Mouse (Mus musculus) midbrain, embryonic 16.5 days (tissue): Measurements from ENCODE around the gene Uchl4. TPM values are rescaled to one million over a fixed set of nuclear protein-coding genes. Genes with fewer than 3 reads are reported as not detected.
"Not testable (repeated sequence)": the region's sequence is repeated elsewhere in the genome, so short reads cannot be mapped to it uniquely, and the experiment has no call there.

Experiments
- ATAC-seq: fragments of 200-750 bp; cut with Nextera tagmentation; 2 replicates; pipeline ENCODE4 v1.8.0; 2017; ENCODE audit warnings: moderate TSS enrichment
- H3K27ac ChIP-seq: fragments of 300-500 bp; sonication (generic); 2 replicates; pipeline ENCODE4 v1.5.1; 2014; ENCODE audit warnings: mild to moderate bottlenecking, low read length, mixed read lengths
- H3K27me3 ChIP-seq: fragments of 300-500 bp; sonication (generic); 2 replicates; pipeline ENCODE4 v1.6.1; 2014; ENCODE audit warnings: low read depth, low read length, mixed read lengths; ENCODE audit not compliant: control insufficient read depth, insufficient read depth
- H3K36me3 ChIP-seq: fragments of 300-500 bp; sonication (generic); 2 replicates; pipeline ENCODE4 v1.6.1; 2014; ENCODE audit warnings: mild to moderate bottlenecking, low read length, moderate library complexity, mixed read lengths; ENCODE audit not compliant: control insufficient read depth, insufficient read depth
- H3K4me1 ChIP-seq: fragments of 300-500 bp; sonication (generic); 2 replicates; pipeline ENCODE4 v1.6.1; 2014; ENCODE audit warnings: mild to moderate bottlenecking, low read length, mixed read lengths; ENCODE audit not compliant: control insufficient read depth, insufficient read depth
- H3K4me2 ChIP-seq: fragments of 300-500 bp; sonication (generic); 2 replicates; pipeline ENCODE4 v1.6.1; 2014; ENCODE audit warnings: mild to moderate bottlenecking, low read length, mixed read lengths
- H3K4me3 ChIP-seq: fragments of 300-500 bp; sonication (generic); 2 replicates; pipeline ENCODE4 v1.5.1; 2014; ENCODE audit warnings: low read depth, mild to moderate bottlenecking, low read length, moderate library complexity, mixed read lengths
- H3K9ac ChIP-seq: fragments of 300-500 bp; sonication (generic); 2 replicates; pipeline ENCODE4 v1.6.1; 2014; ENCODE audit warnings: low read depth, low read length, mixed read lengths
- H3K9me3 ChIP-seq: fragments of 300-500 bp; sonication (generic); replicated peaks from 2 replicates; pipeline ENCODE4 v1.6.1; 2014; ENCODE audit warnings: mild to moderate bottlenecking, low read length, mixed read lengths; ENCODE audit not compliant: control insufficient read depth, poor library complexity, severe bottlenecking
- WGBS: fragments of 180-500 bp; shearing (Covaris S2); extraction: QIAGEN DNeasy Blood & Tissue Kit; methylation state at CpG from one replicate; pipeline ENCODE4 v1.1.7; 2014; 5-methylcytosine and 5-hydroxymethylcytosine counted together
- polyA plus RNA-seq: library from polyadenylated mRNA; unstranded; fragments of >200 nt; fragmentation: Nextera tagmentation; extraction: Ambion mirVana; gene quantifications from 2 replicates; pipeline ENCODE4 v1.2.1, GENCODE M21; 2015

The Uchl4 gene
- polyA plus RNA-seq, result 2.7 and 2.9 TPM in 2 replicates

DNA sequence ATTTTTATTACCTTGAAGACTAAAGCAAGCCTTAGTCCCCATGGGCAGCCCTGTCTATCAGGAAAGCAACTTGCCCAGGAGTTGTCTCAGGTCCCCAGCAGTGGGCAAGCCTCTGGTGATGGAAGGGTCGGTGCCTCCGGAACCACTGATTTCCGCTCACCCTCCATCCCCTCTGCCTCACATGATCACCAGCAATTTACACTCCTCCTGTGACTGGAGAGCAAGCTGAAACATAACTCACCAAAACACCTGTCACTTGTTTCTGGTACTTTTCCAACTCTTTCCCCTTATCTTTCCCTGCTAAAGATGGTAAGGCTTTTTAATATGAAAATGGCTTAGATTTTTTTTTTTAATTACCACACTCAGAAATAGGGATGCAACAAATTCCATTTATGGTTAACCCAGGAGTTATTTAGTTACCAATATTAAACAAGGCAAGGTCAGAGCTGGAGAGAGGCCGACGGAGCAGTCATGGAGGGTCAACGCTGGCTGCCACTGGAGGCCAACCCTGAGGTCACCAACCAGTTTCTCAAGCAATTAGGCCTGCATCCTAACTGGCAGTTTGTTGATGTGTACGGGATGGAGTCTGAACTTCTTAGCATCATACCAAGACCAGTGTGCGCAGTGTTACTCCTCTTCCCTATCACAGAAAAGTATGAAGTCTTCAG, at the start of gene Uchl4:
Uchl4 (plus strand) TSS at position 434 of the 668 bp plus-strand sequence.
- WGBS, result 93% methylated on average over 8 of the region's 8 CpGs
- Histone ChIP-seq H3K9me3 (no peaks in the 10 kb centered on the region), H3K4me1 (peaks cover 4% of the 10 kb centered on the region; the same call in 1 of the 2 replicates), H3K9ac (no peak within 1 kb of the TSS), H3K36me3 (no peaks in the 10 kb centered on the region), H3K27me3 (no peaks in the 10 kb centered on the region), H3K4me3 (no peak within 1 kb of the TSS), H3K27ac (no peak within 1 kb of the TSS), H3K4me2 (no peak within 1 kb of the TSS)
- ATAC-seq, result no peak

DNA sequence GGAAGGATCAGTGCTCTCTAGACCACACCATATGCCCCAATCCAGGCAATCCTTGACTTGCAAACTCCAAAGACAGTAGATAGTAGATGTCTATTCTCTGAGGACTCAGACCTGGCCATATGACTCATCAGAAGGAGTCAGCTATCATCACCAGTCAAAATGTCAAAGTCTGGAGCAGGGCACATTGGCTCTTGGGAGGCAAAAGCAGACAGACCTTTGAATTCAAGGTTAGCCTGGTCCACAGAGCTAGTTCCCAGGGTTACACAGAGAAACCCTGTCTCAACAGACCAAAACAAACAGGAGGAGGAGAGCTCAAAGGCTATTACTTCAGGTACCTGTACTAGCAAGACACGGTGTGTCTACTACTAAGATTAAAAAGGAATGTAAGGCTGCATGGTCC, 41.1 kb upstream of the Uchl4 start:
- no peaks in the 10 kb centered on the region for H3K27me3 ChIP-seq
- no peak for ATAC-seq
- H3K9me3 ChIP-seq, result no peaks in the 10 kb centered on the region
- no peak overlapping the region for H3K27ac ChIP-seq
- WGBS, result 100% methylated on average over 1 of the region's 1 CpGs
- H3K4me1 ChIP-seq, result no peaks in the 10 kb centered on the region
- H3K9ac ChIP-seq, result no peak overlapping the region
- no peak overlapping the region for H3K4me2 ChIP-seq
- H3K4me3 ChIP-seq, result no peak overlapping the region
- peaks cover 15% of the 10 kb centered on the region for H3K36me3 ChIP-seq

DNA sequence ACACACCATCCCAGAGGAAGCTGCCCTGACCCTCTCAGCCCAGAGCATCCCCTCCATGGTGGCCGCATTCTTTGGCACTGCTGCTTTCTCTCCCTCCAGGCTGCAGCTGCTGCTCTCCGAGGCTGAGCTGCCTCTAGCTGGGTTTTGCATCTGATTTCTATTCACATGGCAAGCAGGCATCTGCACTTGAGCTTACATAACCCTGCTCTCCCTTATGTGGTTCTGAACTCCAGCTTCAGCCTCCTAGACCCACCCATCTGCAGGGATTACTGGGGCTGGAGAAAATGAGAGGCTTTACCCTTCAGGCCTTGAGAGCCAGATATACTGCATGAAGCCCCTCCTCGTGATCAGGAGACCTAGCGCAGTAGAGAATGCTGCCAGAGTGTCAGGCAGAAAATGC, 39.4 kb upstream of the Uchl4 start:
- Histone ChIP-seq H3K27me3 (no peaks in the 10 kb centered on the region), H3K9me3 (no peaks in the 10 kb centered on the region), H3K4me3 (no peak overlapping the region), H3K9ac (no peak overlapping the region), H3K4me2 (no peak overlapping the region), H3K36me3 (peaks cover 9% of the 10 kb centered on the region; the same call in 1 of the 2 replicates), H3K27ac (no peak overlapping the region), H3K4me1 (no peaks in the 10 kb centered on the region)
- ATAC-seq, result no peak
- 77% methylated on average over 4 of the region's 4 CpGs for WGBS

DNA sequence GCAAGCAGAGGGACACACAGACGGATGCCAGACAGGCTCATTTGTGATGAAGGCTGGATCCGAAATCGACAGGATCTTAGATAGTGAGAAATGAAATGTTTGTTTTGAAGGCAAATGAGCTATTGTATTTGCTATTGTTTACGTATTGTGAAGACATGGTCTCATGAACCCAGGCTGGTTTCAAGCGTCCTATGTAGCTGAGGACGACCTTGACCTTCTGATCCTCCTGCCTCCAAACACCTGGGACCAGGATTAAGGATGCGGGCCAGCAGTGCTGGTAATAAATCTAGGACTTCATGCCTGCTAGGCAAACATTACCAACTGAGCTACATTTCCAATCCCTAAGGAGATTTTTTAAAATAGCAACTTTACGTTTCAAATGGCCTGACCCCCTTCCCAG, 37.5 kb upstream of the Uchl4 start:
- H3K9ac ChIP-seq, result no peak overlapping the region
- no peaks in the 10 kb centered on the region for H3K4me1 ChIP-seq
- H3K27ac ChIP-seq, result no peak overlapping the region
- H3K36me3 ChIP-seq, result 0 out of 2 replicates have a peak, but pooled peaks cover under 1% of the 10 kb centered on the region
- H3K4me2 ChIP-seq, result no peak overlapping the region
- no peak overlapping the region for H3K4me3 ChIP-seq
- WGBS, result 88% methylated on average over 8 of the region's 8 CpGs
- no peaks in the 10 kb centered on the region for H3K9me3 ChIP-seq
- no peak for ATAC-seq
- no peaks in the 10 kb centered on the region for H3K27me3 ChIP-seq

DNA sequence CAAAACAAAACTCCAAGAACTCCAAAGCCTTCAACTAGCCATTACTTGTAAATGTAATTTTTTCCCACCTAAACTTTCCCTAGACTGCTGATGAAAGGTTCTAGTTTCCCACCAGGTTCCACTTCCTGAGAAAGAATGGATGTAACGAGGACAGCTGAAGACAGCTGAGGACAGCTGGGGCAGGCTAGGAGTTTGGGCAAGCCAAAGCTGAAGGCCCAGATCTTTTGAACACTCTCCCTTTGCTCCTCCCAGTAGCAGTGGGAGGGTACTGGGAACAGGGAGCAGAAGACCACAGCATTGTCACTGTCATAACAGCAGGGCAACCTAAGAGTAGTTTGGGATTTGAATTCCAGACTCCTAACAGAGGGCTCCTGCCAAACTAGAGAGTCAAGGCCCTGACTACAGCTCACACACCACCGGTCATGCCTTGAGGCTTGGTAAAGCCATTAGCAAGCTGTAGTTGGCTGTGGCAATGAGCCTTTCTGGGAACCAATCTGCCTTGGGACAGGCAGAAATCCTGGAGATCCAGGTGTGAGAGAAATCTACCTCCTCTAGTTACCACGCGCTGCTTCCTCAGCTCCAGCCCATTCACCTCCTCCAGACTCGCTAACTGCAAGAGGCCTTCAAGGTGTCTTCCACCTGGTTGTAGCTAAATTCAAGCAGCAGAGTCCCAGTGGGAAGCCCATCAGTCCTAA, 36.8 kb upstream of the Uchl4 start:
- no peak for ATAC-seq
- 90% methylated on average over 5 of the region's 5 CpGs for WGBS

DNA sequence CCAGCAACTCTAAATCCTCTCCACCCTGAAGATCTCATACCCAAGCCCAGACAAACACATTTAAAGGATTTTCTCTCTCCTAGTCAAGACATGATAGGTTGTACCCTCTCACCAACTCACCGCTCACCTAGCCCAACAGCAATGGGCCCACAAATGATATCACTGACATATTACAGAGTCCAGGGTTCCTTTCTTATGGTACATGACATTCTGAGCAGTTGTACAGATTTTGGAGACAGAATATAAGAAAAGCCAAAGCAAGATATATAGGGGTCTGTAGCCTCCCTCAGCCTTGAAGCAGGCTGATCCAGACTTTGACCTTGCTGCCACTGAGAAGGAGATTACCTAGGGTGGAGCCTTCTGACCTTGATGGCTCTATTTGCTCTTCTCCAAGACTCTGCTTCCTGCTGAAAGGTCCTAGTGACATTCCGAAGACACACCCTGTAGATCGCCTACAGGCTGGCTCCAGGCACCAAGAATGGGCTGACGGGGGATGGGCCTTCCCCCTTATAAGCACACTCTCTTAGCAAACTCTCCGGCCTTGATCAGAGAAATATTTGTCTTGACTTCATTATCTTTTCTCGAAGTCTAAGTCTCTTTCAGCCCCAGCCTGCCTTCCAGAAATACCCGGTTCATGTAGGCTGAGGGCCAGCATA, 36.1 kb upstream of the Uchl4 start:
- H3K36me3 ChIP-seq, H3K9me3 ChIP-seq: not testable (repeated sequence)

More for the DNA sequence above, 36.8 kb upstream of the Uchl4 start:
- Histone ChIP-seq H3K27me3 (no peaks in the 10 kb centered on the region), H3K9ac (no peak overlapping the region), H3K4me2 (no peak overlapping the region), H3K4me3 (no peak overlapping the region), H3K36me3 (no peaks in the 10 kb centered on the region), H3K4me1 (no peaks in the 10 kb centered on the region), H3K27ac (no peak overlapping the region), H3K9me3 (no peaks in the 10 kb centered on the region)

DNA sequence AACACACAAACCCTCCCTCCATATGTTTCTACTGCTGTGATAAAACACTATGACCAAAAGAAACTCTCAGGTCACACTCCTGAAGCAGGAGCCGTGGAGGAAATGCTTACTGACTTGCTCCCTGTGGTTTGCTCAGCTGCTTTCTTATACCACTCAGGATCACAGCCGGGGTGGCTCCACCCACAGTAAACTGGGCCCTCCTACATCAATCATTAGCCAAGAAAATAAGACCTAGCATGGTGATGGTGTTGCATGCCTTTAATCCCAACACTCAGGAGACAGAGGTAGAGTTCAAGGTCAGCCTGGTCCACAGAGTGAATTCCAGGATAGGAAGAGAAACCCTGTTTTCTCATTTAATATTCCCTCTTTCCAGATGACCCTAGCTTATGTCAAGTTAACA, 35.1 kb upstream of the Uchl4 start:
- Histone ChIP-seq H3K27me3 (no peaks in the 10 kb centered on the region), H3K9ac (no peak overlapping the region), H3K4me3 (no peak overlapping the region), H3K4me2 (no peak overlapping the region), H3K4me1 (no peaks in the 10 kb centered on the region), H3K9me3 (no peaks in the 10 kb centered on the region), H3K36me3 (no peaks in the 10 kb centered on the region; the same call in 1 of the 2 replicates), H3K27ac (no peak overlapping the region)
- ATAC-seq, result no peak
- 89% methylated on average over 2 of the region's 2 CpGs for WGBS

More for the DNA sequence above, 36.1 kb upstream of the Uchl4 start:
- not testable (repeated sequence) for H3K4me1 ChIP-seq, ATAC-seq, H3K4me2 ChIP-seq, H3K27me3 ChIP-seq, H3K4me3 ChIP-seq, H3K27ac ChIP-seq, H3K9ac ChIP-seq
- 90% methylated on average over 7 of the region's 7 CpGs for WGBS

DNA sequence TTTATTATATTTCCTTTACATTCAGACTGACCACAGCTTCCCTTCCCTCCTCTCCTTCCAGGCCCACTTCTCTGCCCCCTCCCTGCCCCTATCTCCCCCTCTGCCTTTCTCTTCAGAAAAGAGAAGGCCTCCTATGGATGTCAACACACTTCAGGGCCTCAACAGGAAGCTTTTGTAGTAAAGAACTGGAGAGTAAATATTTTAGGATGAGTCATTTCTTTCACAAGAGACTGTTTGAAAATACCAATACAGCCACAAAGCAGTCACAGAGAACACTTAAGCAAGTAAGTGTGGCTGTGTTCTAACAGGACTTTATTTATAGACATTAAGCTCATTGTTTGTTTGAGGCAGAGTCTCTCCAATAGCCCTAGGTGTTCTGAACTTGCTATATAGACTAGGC, 32.7 kb upstream of the Uchl4 start:
- H3K4me1 ChIP-seq, result no peaks in the 10 kb centered on the region
- peaks cover 2% of the 10 kb centered on the region; the same call in 1 of the 2 replicates for H3K36me3 ChIP-seq
- H3K4me3 ChIP-seq, result no peak overlapping the region
- H3K9me3 ChIP-seq, result no peaks in the 10 kb centered on the region
- H3K27ac ChIP-seq, result no peak overlapping the region
- H3K9ac ChIP-seq, result no peak overlapping the region
- H3K4me2 ChIP-seq, result no peak overlapping the region
- no peaks in the 10 kb centered on the region for H3K27me3 ChIP-seq
- no peak for ATAC-seq

DNA sequence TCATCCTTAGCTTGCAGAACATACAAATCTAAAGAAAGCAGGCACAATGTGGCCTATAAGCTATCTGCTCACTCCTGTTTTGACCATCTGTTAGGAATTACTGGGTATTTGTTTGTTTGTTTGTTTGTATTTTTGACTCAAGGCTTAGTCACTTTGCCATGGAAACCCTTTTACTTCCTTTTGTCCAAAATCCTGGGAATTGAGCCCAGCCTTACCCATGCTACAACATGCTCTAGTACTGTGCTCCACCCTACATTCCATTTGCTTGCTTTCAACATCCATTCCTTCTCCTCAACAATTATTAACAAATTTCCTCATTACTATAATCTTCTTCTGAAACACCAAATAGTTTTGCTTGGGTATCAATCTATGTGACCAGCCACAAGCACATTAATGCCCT, 32.1 kb upstream of the Uchl4 start:
- no peak overlapping the region for H3K4me2 ChIP-seq
- no peaks in the 10 kb centered on the region for H3K27me3 ChIP-seq
- no peak overlapping the region for H3K9ac ChIP-seq
- no peak for ATAC-seq
- no peaks in the 10 kb centered on the region for H3K9me3 ChIP-seq
- no peak overlapping the region for H3K27ac ChIP-seq
- no peaks in the 10 kb centered on the region for H3K4me1 ChIP-seq
- H3K4me3 ChIP-seq, result no peak overlapping the region
- H3K36me3 ChIP-seq, result peaks cover 2% of the 10 kb centered on the region; the same call in 1 of the 2 replicates
